Mouse (Mus musculus): ENCODE data around the gene Mest.

The Mest gene

DNA sequence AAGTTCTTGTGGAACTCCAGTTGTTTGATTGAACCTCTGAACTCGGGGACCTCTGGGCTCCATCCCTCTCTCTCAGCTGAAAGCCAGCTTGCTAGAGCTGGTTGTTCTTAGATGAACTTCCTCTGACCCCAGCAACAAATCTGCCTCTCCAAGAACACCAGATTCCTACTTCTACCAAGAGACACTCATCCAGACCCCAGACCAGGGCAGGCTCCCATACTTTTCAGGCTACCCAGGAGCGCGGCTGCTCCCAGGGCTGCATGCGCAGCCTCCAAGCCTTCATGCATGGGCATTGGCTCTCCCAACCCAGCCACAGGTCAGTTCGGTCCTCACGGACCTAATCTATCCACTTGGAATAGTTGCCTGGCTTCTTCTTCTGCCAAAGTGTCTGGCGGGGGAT is at the start of gene Mest:
Gene Mest (plus strand): TSS at position 217 of the 400 bp plus-strand sequence.
- DNase-seq (ENCODE audit: low read depth, low spot score) = no peak

DNA sequence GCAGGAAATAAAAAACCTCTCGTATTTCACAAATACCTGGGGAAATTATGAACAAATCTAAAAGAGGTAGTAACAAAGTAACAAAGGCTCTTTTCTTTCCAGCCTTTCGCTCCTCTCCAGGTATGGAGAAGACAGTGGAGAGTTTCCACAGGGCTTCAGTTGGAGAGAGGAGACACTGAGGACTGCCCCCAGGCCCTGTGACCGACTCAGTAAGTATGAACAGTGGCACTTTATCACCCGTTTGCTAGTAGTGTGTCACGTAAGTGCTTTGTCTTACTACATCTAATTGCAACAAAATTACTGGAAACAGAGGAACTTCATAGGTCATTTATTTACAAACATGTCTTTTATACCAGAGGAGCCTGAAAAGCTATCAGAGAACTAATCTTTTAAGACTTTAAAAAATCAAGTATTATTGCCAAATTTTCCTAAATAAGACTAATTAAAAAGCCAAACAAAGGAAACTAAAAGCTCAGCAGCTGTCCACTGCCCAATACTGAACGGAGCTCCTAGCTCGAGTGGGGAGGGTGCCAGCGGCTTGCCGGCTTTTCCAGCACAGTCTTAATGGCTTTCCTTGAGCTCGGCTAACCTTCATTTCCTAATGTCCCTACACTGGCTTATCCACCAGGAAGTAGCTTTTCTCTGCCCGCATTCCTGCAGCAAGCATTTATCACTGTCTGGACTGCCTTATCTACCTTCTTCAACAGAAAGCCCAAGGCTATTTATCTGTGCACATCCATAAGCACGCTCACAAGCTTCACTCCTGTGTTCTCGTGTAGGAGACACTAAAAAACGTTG is 49.4 kb upstream of the Mest start:
- no peak for DNase-seq (ENCODE audit: low read depth, low spot score)

DNA sequence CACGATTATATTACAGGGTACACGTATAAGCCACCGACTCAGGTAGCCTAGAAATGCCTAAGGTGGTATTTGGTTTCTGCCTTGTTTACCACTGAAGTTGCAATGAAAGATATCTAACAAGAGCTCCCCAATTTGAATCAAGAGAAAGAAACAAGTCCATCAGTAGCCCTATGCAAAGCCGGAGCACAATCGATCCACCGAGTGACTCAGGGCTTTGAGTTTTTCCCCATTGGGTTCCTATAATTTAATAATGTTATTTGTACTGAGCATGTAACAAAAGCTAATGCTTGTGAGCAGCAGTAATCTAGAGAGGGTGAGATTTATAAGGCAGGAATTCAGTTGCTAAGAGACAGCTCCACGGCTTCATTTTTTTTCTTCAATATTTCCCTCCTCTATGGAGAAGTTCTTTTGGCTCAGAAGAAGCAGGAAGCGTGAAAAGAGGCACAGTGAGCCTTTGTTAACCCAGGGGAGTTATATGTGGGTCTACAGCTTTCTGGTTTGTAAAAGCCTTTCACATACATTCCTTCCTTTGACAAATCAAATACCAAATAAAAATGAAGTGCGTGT is 48.5 kb upstream of the Mest start:
- no peak for DNase-seq (ENCODE audit: low read depth, low spot score)

DNA sequence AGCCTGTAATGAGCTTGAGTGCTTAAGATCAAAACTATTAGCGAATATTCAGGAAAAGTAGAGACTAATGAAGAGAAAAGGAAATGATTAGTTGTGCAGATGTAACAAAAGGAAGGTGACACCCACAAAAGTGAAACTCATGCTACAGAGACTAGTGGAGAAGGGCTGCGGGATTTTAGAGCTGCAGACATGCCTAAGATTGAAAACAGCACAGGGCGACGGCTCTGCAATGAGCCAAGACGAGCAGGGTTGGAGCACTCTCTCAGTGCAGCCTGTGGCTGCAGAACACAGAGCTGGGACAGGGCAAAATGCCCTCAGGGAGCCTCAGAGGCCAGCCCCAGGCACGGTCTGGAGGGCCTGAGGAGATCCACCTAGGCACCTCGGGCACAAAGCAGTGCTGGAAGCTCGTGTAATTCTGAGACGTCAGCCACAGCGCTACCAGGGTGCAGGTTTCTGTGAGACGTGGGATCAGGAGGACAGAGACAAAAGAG is 48.0 kb upstream of the Mest start:
- DNase-seq (ENCODE audit: low read depth, low spot score) = no peak

DNA sequence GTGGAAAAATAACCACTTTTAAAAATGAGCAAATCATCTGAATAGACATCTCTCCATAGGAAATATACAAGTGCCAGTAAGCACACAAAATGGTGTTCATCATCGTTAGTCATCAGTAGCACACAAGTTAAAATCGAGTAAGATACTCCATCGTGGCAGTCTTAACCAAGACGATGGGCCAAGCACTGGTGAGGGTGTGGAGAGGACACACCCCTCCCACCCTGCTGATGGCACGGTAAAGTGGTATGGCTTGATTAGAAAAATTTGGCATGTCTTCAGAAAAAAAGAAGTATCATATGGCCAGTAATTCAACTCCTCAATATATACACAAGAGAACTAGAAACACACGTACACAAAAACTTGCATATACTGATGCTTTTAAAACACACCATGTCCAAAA is 46.8 kb upstream of the Mest start:
- DNase-seq (ENCODE audit: low read depth, low spot score) = no peak

DNA sequence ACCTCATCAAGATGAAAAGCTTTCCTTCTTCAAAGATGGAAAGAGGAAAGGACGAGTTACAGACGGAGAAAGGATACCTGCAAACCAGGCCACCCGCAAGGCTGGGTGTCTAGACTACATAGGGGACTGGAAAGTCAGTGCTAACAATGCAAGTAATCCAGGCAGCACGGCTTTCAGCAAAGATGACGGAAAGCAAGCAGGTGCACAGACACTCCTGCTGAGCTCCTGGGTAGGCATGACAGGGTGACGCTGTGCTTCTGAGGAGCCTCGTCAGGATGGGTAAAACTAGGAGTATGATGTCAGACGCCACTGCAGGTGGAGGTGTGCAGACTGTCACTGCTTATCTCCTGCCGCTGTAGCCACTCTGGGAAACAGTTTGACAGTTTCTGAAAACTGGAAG is 45.8 kb upstream of the Mest start:
- DNase-seq (ENCODE audit: low read depth, low spot score) = no peak

DNA sequence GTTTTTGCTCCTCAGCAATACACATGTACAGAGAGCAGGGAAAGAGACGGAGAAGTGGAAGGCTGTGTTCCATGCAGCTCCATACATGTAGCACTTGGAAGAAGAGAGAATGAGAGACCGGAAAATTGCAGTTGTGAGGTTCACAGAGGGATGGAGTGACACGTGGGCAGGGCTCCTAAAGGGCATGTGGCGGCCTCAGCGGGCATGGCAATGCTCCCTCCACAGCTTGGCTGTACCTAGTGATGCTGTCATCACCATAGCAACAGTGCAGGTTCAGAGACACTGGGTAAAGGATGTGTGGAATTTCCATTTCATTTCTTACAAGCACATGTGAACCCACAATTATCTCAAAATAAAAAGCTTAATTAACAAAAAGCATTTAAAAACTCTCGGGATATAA is 44.9 kb upstream of the Mest start:
- no peak for DNase-seq (ENCODE audit: low read depth, low spot score)

DNA sequence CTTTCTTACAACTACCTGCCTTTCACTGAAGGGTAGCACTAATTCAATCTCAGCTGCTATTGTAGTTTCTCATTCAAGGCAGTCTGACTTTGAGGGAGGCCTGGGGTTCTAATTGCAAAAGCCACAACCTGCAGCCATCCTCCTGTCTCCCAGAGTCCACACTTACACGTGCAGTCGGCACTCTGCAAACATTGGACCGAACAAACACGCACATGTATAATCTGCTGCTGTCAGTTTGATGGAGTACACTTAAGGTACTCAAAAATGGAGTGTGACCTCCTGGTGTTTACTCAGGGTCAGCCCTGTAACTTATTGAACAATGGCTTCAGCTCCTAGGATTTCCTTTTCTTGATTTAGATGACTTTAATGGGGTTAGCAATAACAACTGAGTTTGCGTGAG is 43.8 kb upstream of the Mest start:
- no peak for DNase-seq (ENCODE audit: low read depth, low spot score)

DNA sequence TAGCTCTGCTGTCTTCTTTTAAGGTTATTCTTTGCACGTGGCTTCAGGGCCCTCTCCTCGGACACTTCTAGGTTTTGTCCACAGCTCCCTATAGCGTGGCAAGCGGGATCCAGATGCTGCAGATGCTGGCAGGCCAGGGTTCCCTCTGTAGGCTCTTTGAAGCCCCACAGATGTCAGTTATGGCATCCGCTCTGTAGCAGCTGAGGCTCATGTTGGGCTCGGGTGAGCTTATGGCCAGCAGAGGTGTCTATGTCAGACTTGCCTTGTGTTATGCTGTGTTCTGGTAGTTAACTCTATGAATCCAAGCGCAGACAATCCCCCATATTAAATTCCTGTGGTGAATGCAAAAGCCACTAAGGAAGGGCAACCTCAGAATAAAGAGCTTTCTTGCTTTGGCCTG is 42.9 kb upstream of the Mest start:
- no peak for DNase-seq (ENCODE audit: low read depth, low spot score)

DNA sequence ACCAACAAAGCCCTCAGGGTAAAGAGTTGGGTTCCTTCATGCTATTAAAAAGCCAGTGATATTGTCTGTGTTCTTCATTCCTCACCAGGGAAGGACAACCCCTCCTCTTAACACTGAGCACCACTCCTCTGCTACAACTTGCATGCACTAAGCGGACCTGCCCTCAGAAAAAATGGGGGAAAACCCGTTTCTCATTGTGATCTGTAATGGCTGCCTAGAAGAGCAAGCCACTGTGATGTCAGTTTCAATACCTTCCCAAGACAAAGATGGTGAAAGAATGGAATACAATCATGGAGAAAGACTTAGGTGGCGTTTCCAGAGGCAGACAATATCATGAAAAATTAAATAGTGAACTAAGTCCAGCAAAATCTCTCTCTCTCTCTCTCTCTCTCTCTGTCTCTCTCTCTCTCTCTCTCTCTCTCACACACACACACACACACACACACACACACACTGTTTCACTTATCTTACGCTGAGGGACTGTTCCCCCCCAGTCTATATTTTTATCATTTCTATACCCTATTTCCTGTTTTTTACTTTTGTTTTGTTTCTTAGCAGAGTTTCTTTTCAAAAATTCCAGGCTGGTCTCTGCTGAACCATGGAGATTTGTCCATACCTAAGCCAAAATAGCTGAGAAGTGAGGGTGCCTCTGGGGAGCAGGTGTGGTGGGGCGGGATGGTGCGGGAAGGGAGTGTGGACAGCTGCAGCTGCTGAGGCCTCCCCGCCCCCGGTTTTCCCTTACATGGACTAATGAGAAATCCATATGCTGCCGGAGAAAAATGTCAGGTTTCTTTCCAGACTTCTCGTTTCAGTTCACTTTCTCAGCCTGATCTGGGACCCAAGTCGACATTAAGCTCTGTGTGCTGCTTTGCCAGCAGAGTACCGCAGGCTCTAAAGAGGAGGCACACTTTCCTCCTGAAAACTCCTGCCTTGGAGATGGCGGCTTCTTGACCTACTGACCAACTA is 41.1 kb upstream of the Mest start:
- no peak for DNase-seq (ENCODE audit: low read depth, low spot score)

DNA sequence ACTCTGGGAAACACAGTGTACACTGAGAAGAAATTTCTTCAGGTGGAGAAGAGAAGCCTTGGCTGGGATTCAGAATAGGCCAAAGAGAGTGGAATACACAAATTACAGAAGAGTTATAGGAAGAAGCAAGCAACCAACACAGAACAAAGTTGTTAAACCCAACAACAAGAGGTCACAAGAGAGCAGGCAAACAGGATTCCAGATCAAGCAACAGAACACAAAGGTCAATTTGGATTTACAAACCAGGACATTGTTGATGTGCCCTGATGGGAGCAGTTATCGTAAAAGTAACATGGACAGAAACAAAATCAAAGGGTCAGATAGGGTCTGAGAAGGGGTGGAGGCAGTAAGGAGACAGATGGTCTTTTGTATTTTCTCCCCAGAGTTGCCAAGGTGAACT is 38.8 kb upstream of the Mest start:
- no peak for DNase-seq (ENCODE audit: low read depth, low spot score)

DNA sequence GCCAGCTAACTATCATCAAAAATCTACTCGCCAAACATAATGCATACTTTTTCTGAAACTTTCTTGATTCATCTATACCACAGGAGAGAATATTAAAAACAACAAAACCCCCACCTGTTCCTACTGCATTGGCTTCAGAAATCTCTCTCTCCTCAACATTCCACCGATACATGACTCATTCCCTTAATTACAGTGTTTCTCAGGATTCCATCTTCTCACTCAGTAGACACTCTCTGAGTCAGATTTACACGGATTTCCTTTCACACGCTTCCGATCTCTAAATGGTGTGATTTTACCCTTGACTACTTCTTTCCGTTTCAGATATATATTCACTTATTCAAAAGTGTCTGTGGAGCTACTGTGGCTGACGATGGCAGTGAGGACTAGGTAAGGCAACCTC is 36.1 kb upstream of the Mest start:
- DNase-seq (ENCODE audit: low read depth, low spot score) = no peak

DNA sequence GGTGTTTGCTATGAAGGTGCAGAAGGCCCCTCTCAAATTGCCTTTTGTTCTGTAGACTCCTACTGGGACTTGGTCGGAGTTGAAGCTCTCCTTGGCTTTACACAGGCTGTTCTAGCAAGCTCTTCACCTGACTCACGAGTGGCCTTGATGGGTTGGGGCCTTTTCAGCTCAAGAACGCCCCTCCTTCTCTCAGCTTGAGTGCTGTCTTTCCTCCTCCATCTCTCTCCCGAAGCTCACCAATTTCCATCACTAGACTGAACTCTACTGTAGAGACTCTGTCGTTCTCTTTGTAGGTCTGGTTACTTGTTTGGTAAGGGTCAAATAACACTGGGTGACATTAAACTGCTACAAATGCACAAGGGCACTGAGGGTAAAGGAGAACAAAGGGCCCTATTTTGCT is 30.5 kb upstream of the Mest start:
- DNase-seq (ENCODE audit: low read depth, low spot score) = peak; percentile 38

DNA sequence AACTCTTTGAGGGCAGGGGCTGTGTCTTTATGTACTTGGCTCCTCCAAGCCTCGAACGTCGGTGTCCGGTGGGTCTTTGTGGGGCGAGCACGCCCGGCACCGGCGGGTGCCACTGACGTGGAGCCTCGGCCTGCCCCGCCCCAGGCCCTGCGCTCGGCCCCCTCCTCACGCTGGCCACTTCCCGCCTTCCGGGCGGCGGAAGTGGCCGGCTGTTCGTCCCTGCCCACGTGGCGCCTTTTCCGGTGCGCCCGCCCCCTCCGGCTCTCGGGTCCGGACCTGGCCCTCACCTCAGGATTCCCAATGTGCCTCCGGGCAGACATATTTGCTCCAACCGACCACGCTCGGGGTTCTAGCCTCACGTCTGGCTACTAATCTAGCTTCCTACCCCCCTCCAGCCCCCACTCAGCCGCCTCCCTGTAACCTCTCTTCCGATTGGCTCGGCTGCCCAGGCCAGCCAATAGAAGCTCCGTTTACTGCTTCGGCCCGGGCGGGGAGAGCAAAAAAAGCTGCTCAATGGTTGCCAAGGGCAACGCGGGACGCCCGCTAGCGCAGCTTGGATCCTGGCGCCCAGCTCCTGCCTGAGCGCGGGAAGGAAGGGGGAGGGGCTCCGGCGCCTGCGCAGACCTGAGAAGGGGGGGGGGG is 29.9 kb upstream of the Mest start, which contains the start of gene Cep41:
Gene Cep41 (minus strand): TSS at position 400 of the 642 bp plus-strand sequence.
- DNase-seq (ENCODE audit: low read depth, low spot score) = peak; percentile 98

DNA sequence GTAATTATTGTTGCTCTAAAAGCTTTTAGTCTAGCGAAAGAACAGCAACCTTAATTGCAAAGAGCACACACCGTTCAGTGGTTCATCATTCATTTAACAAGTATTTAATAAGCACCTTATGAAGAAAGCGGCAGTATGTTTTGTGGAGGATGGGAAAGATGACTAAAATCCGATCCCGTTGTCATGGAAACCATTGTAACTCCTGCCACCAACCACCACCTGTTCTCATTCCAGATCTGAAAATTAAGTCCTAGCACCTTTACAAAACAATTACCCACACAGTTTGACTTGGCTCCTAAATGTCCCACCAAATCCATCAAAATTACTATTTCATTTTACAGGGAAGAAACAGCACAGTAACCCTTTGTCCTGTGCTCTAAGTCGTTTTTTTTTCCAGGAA is 29.1 kb upstream of the Mest start:
- no peak for DNase-seq (ENCODE audit: low read depth, low spot score)

DNA sequence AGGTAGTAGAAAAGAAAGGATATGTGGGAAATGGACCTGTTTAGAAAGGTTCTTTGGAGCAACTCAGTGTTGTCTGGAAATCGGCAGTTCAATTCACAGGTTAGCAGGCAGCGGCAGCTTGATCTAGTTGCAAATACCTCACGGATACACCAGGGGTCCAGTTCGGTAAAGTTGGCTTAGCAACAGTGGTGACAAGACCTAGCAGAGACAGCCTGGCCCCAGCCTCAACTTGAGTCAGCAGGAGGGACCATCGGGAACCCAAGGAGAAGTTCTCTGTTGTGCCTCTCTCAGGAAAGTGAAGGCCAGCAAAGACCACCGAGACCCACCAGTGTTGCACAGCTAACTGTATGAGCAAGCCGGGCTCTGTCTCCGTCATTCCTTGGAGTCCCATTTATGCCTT is 28.2 kb upstream of the Mest start:
- DNase-seq (ENCODE audit: low read depth, low spot score) = peak; percentile 32

DNA sequence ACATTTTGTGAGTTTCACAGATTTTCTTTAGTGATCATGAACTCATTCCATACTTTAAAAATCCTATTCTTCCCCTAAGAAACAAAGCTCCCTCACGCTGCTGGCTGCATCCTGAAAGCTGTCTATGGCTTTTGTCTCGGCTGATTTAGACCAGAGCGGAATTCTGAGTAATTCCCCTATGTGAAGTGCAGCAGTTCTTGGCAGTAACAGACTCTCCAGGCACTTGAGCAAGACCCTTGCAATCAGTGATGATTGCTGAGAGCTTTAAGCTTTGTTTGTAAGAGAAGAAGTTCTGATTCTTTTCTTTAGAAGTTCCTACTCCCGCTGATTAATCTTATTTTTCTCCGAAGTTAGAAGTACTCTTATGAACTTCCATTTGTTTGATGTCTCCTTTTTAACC is 25.9 kb upstream of the Mest start:
- DNase-seq (ENCODE audit: low read depth, low spot score) = no peak

DNA sequence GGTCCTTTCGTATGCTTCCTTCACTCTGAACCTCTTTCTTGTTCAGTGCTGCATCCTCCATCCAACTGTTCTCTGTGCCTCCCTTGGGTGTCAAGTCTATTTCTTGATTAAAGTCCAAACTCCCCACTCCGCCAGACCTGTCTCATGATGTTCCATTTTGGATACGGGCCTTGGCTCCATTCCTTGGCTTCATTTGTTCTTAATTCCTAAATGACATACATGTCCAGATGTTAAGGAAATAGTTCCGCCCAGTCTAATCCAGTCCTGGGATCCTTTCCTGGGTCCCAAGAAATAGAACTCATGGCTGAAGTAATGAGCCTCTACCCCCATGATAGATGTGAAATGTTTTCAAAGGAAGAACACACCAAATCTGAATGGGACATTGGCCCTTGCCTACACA is 25.3 kb upstream of the Mest start:
- no peak for DNase-seq (ENCODE audit: low read depth, low spot score)

DNA sequence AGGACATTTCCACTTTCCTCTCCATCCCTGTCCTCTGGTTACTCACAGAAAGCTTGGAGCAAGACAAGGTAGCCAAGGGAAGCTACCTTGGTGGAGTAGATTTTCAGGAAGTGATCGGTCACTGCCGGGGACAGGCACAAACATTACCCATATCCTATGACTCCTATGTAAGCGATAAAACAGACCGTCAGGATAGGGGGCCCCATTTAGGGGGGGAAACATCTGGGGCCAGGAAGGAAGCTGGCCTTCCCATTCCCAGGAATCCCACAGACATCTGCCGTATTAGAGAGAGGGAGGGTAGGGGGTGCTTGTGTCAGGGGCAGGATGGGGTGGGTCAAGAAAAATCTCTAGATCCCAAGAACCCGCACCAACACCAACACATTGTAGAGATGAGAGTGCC is 23.2 kb upstream of the Mest start:
- DNase-seq (ENCODE audit: low read depth, low spot score) = no peak

DNA sequence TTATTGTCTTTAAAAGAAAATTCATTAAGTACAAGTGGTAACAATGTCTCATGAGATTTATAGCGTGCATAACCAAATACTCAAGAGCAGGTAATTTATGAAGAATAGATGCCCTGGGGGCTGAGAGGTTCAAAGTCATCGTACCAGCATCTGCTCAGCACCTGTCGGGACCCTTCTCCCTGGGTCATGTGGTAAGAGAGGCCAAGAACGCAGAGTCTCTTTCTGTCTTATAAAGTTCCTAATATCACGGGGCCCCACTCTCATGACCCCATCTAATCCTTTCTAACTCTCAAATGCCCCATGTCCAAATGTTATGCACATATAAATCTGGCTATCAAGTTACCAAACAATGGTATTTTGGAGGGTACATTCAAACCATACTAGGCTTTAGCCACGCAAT is 20.5 kb upstream of the Mest start:
- no peak for DNase-seq (ENCODE audit: low read depth, low spot score)

DNA sequence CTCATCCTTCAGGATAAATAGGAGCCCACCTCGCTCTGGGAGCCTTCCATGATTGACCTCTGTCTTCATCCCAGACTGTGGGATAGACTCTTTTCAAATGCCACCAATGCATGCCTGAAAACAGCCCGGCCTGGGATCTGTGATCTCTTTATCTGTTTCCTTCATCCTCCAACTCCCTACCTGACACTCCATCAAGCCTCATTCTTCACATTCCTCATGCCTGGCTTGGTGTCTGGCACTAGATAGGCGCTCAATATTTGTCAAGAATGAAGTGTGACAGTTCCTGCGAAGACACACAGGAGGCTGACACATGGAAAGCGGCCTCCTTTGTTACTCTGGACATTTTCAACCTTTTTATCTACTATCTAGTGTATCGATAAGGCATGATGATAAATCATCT is 19.9 kb upstream of the Mest start:
- no peak for DNase-seq (ENCODE audit: low read depth, low spot score)

Measured in ZHBTc4 (cell line).